Mouse (Mus musculus): ENCODE measurements around the gene Bmpr1a. TPM values are rescaled to one million over a fixed set of nuclear protein-coding genes. Genes with fewer than 3 reads are reported as not detected.

The Bmpr1a gene
- polyA plus RNA-seq, 1 experiment from 2014 or later, result 80.9 TPM

- Histone ChIP-seq H3K27ac (replicated peaks; ENCODE audit: low read depth, low read length) (no peak overlapping the region), H3K9me3 (replicated peaks; ENCODE audit: control insufficient read depth, low read length) (no peaks in the 10 kb centered on the region), H3K4me1 (ENCODE audit: control insufficient read depth, insufficient read depth, low read length) (no peaks in the 10 kb centered on the region), H3K9ac (replicated peaks; ENCODE audit: low read length) (no peak overlapping the region), H3K4me2 (ENCODE audit: low read depth, low read length) (no peak overlapping the region), H3K4me3 (ENCODE audit: low read depth, low read length) (no peak overlapping the region), H3K27me3 (ENCODE audit: control insufficient read depth, insufficient read depth, low read length) (no peaks in the 10 kb centered on the region), H3K36me3 (replicated peaks; ENCODE audit: control insufficient read depth, insufficient read depth, low read depth, low read length) (no peaks in the 10 kb centered on the region)
- no peak for ATAC-seq (replicated peaks; ENCODE audit: insufficient number of reproducible peaks, low FRiP score, low TSS enrichment, low read depth)
- no peak for DNase-seq (ENCODE audit: low spot score)
- WGBS, result 46% methylated on average over 6 of the region's 6 CpGs
These were observed 618 bp upstream of the Bmpr1a start for GRCm38 (mm10) chr14:34503759-34504158.

- ATAC-seq (replicated peaks; ENCODE audit: insufficient number of reproducible peaks, low FRiP score, low TSS enrichment, low read depth) (peak; percentile 81), DNase-seq (ENCODE audit: low spot score) (peak; percentile 96)
- no peaks in the 10 kb centered on the region for H3K36me3 ChIP-seq (replicated peaks; ENCODE audit: control insufficient read depth, insufficient read depth, low read depth, low read length)
- under 1% methylated on average over 65 of the region's 115 CpGs for WGBS
- peak overlapping the region; percentile 89 for H3K4me3 ChIP-seq (ENCODE audit: low read depth, low read length)
- H3K4me1 ChIP-seq (ENCODE audit: control insufficient read depth, insufficient read depth, low read length), result no peaks in the 10 kb centered on the region
- no peaks in the 10 kb centered on the region for H3K27me3 ChIP-seq (ENCODE audit: control insufficient read depth, insufficient read depth, low read length)
- no peaks in the 10 kb centered on the region for H3K9me3 ChIP-seq (replicated peaks; ENCODE audit: control insufficient read depth, low read length)
- peak overlapping the region; percentile 99 for H3K9ac ChIP-seq (replicated peaks; ENCODE audit: low read length)
- H3K27ac ChIP-seq (replicated peaks; ENCODE audit: low read depth, low read length), result peak overlapping the region; percentile 96
- peak overlapping the region; percentile 55 for H3K4me2 ChIP-seq (ENCODE audit: low read depth, low read length)
These were observed 441 bp downstream of the Bmpr1a start for GRCm38 (mm10) chr14:34502475-34503324.

GRCm38 (mm10) chr14:34501804-34502474 lies 1.2 kb downstream of the Bmpr1a start:
- H3K4me2 ChIP-seq (ENCODE audit: low read depth, low read length), result peak overlapping the region; percentile 55
- peak overlapping the region; percentile 89 for H3K4me3 ChIP-seq (ENCODE audit: low read depth, low read length)
- ATAC-seq (replicated peaks; ENCODE audit: insufficient number of reproducible peaks, low FRiP score, low TSS enrichment, low read depth), result peak; percentile 37
- H3K36me3 ChIP-seq (replicated peaks; ENCODE audit: control insufficient read depth, insufficient read depth, low read depth, low read length), result no peaks in the 10 kb centered on the region
- H3K27ac ChIP-seq (replicated peaks; ENCODE audit: low read depth, low read length), result peak overlapping the region; percentile 96
- no peaks in the 10 kb centered on the region for H3K9me3 ChIP-seq (replicated peaks; ENCODE audit: control insufficient read depth, low read length)
- peak overlapping the region; percentile 99 for H3K9ac ChIP-seq (replicated peaks; ENCODE audit: low read length)
- peak; percentile 69 for DNase-seq (ENCODE audit: low spot score)
- no peaks in the 10 kb centered on the region for H3K27me3 ChIP-seq (ENCODE audit: control insufficient read depth, insufficient read depth, low read length)
- no peaks in the 10 kb centered on the region for H3K4me1 ChIP-seq (ENCODE audit: control insufficient read depth, insufficient read depth, low read length)
- WGBS, result under 1% methylated on average over 54 of the region's 77 CpGs

GRCm38 (mm10) chr14:34501447-34501803 lies 1.7 kb downstream of the Bmpr1a start:
- Histone ChIP-seq H3K4me1 (ENCODE audit: control insufficient read depth, insufficient read depth, low read length) (no peaks in the 10 kb centered on the region), H3K9me3 (replicated peaks; ENCODE audit: control insufficient read depth, low read length) (no peaks in the 10 kb centered on the region), H3K27ac (replicated peaks; ENCODE audit: low read depth, low read length) (peak overlapping the region; percentile 96), H3K4me2 (ENCODE audit: low read depth, low read length) (peak overlapping the region; percentile 55), H3K4me3 (ENCODE audit: low read depth, low read length) (peak overlapping the region; percentile 89), H3K36me3 (replicated peaks; ENCODE audit: control insufficient read depth, insufficient read depth, low read depth, low read length) (no peaks in the 10 kb centered on the region), H3K27me3 (ENCODE audit: control insufficient read depth, insufficient read depth, low read length) (no peaks in the 10 kb centered on the region), H3K9ac (replicated peaks; ENCODE audit: low read length) (peak overlapping the region; percentile 99)
- WGBS, result under 1% methylated on average over 16 of the region's 16 CpGs
- DNase-seq (ENCODE audit: low spot score) (peak; percentile 44), ATAC-seq (replicated peaks; ENCODE audit: insufficient number of reproducible peaks, low FRiP score, low TSS enrichment, low read depth) (no peak)

GRCm38 (mm10) chr14:34500309-34500708 lies 2.8 kb downstream of the Bmpr1a start:
- H3K4me2 ChIP-seq (ENCODE audit: low read depth, low read length), result peak overlapping the region; percentile 34
- WGBS, result 4% methylated on average over 4 of the region's 4 CpGs
- no peak for DNase-seq (ENCODE audit: low spot score)

GRCm38 (mm10) chr14:34499664-34500063 lies 3.5 kb downstream of the Bmpr1a start:
- 59% methylated on average over 4 of the region's 4 CpGs for WGBS
- Histone ChIP-seq H3K4me3 (ENCODE audit: low read depth, low read length) (no peak overlapping the region), H3K27me3 (ENCODE audit: control insufficient read depth, insufficient read depth, low read length) (no peaks in the 10 kb centered on the region), H3K4me1 (ENCODE audit: control insufficient read depth, insufficient read depth, low read length) (no peaks in the 10 kb centered on the region), H3K9me3 (replicated peaks; ENCODE audit: control insufficient read depth, low read length) (no peaks in the 10 kb centered on the region), H3K9ac (replicated peaks; ENCODE audit: low read length) (no peak overlapping the region), H3K36me3 (replicated peaks; ENCODE audit: control insufficient read depth, insufficient read depth, low read depth, low read length) (no peaks in the 10 kb centered on the region), H3K4me2 (ENCODE audit: low read depth, low read length) (no peak overlapping the region), H3K27ac (replicated peaks; ENCODE audit: low read depth, low read length) (no peak overlapping the region)
- DNase-seq (ENCODE audit: low spot score), result no peak
- ATAC-seq (replicated peaks; ENCODE audit: insufficient number of reproducible peaks, low FRiP score, low TSS enrichment, low read depth), result no peak

More at GRCm38 (mm10) chr14:34500309-34500708, 2.8 kb downstream of the Bmpr1a start:
- Histone ChIP-seq H3K9ac (replicated peaks; ENCODE audit: low read length) (no peak overlapping the region), H3K9me3 (replicated peaks; ENCODE audit: control insufficient read depth, low read length) (no peaks in the 10 kb centered on the region), H3K4me3 (ENCODE audit: low read depth, low read length) (peak overlapping the region; percentile 19; the same call in 1 of the 2 replicates), H3K4me1 (ENCODE audit: control insufficient read depth, insufficient read depth, low read length) (no peaks in the 10 kb centered on the region), H3K27ac (replicated peaks; ENCODE audit: low read depth, low read length) (no peak overlapping the region), H3K27me3 (ENCODE audit: control insufficient read depth, insufficient read depth, low read length) (no peaks in the 10 kb centered on the region), H3K36me3 (replicated peaks; ENCODE audit: control insufficient read depth, insufficient read depth, low read depth, low read length) (no peaks in the 10 kb centered on the region)
- ATAC-seq (replicated peaks; ENCODE audit: insufficient number of reproducible peaks, low FRiP score, low TSS enrichment, low read depth), result no peak

GRCm38 (mm10) chr14:34497346-34497745 lies 5.8 kb downstream of the Bmpr1a start:
- no peak overlapping the region for H3K4me2 ChIP-seq (ENCODE audit: low read depth, low read length)
- no peaks in the 10 kb centered on the region for H3K27me3 ChIP-seq (ENCODE audit: control insufficient read depth, insufficient read depth, low read length)
- no peaks in the 10 kb centered on the region for H3K36me3 ChIP-seq (replicated peaks; ENCODE audit: control insufficient read depth, insufficient read depth, low read depth, low read length)
- 67% methylated on average over 3 of the region's 3 CpGs for WGBS
- no peak for DNase-seq (ENCODE audit: low spot score)
- H3K9ac ChIP-seq (replicated peaks; ENCODE audit: low read length), result no peak overlapping the region
- H3K4me3 ChIP-seq (ENCODE audit: low read depth, low read length), result no peak overlapping the region
- H3K4me1 ChIP-seq (ENCODE audit: control insufficient read depth, insufficient read depth, low read length), result no peaks in the 10 kb centered on the region
- no peak for ATAC-seq (replicated peaks; ENCODE audit: insufficient number of reproducible peaks, low FRiP score, low TSS enrichment, low read depth)
- no peak overlapping the region for H3K27ac ChIP-seq (replicated peaks; ENCODE audit: low read depth, low read length)
- no peaks in the 10 kb centered on the region for H3K9me3 ChIP-seq (replicated peaks; ENCODE audit: control insufficient read depth, low read length)

GRCm38 (mm10) chr14:34493682-34494081 lies 9.5 kb downstream of the Bmpr1a start:
- no peaks in the 10 kb centered on the region for H3K27me3 ChIP-seq (ENCODE audit: control insufficient read depth, insufficient read depth, low read length)
- H3K4me1 ChIP-seq (ENCODE audit: control insufficient read depth, insufficient read depth, low read length), result no peaks in the 10 kb centered on the region
- DNase-seq (ENCODE audit: low spot score), result no peak
- WGBS, result 90% methylated on average over 3 of the region's 3 CpGs
- H3K9me3 ChIP-seq (replicated peaks; ENCODE audit: control insufficient read depth, low read length), result no peaks in the 10 kb centered on the region
- no peak overlapping the region for H3K27ac ChIP-seq (replicated peaks; ENCODE audit: low read depth, low read length)
- no peak overlapping the region for H3K4me2 ChIP-seq (ENCODE audit: low read depth, low read length)
- no peaks in the 10 kb centered on the region for H3K36me3 ChIP-seq (replicated peaks; ENCODE audit: control insufficient read depth, insufficient read depth, low read depth, low read length)
- H3K9ac ChIP-seq (replicated peaks; ENCODE audit: low read length), result no peak overlapping the region
- no peak for ATAC-seq (replicated peaks; ENCODE audit: insufficient number of reproducible peaks, low FRiP score, low TSS enrichment, low read depth)
- no peak overlapping the region for H3K4me3 ChIP-seq (ENCODE audit: low read depth, low read length)

Data from embryonic facial prominence, embryonic 11.5 days (tissue).